Mouse (Mus musculus) frontal cortex, postnatal 14 days (tissue): ENCODE results near the gene Rps25.

Experiments used
- DNase-seq, 2 experiments: peaks; one replicate each; pipeline ENCODE4 v3.0.0; 2022; ENCODE audit warnings: low spot score in 2 of 2

Gene Rps25

GRCm38 (mm10) chr9:44454891-44455220 is 47.9 kb downstream of the Rps25 start, which contains the start of gene Upk2:
Gene Upk2, minus strand, starts transcription at chr9:44454976.
- no peak for DNase-seq

DNA sequence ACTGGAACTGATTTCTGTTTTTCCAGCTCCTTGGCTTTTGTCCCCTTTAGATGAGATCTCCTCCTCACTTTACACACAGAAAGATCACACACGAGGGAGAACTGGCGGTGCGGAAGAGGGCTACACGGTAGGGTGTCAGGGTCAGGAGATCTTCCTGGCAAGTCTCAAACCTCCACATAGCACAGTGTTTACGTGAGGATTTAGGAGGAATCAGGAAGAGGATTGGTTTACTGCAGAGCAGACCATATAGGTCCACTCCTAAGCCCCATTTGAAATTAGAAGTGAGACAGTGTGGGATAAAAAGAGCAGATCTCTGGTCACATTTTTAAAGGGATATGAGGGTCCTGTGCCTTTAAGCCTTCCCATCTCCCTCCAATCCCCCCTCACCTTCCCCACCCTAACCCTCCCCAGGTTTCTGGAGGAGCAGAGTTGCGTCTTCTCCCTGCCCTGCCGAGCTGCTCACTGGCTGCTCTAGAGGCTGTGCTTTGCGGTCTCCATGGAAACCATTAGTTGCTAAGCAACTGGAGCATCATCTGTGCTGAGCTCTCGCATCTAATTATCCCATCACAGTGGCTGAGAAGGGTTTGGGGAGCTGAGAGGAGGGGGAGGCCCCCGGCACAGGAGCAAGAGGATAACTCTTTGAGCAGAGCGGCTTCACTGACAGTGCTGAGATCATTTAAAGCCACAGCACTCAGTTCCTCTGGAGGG is 50.2 kb downstream of the Rps25 start:
- peak; percentile 83 to 89 for DNase-seq
